Mouse (Mus musculus): ENCODE measurements at regions not wholly inside any gene's neighbourhood (a gene's known extent, or its start where the extent isn't known, plus 50 kb on each side); places are given as distances from the start of the nearest gene placed in this dataset.
A peak's percentile ranks its signal among the peaks of the same experiment; 100 is the strongest.

- DNase-seq: no peak
Observed at GRCm38 (mm10) chr10:65244527-65244926, 1154.5 kb upstream of the Lrrtm3 start.

- DNase-seq: no peak
Observed at GRCm38 (mm10) chr10:65224130-65224529, 1134.1 kb upstream of the Lrrtm3 start.

- no peak for DNase-seq
Observed at GRCm38 (mm10) chr10:65221181-65221580, 1131.1 kb upstream of the Lrrtm3 start.

- peak in 1 of 2 experiments; percentile 6 for DNase-seq
Observed at GRCm38 (mm10) chr10:65219251-65219650, 1129.2 kb upstream of the Lrrtm3 start.

GRCm38 (mm10) chr10:65216226-65216625, 1126.1 kb upstream of the Lrrtm3 start:
- DNase-seq: no peak

- DNase-seq: no peak
Observed at GRCm38 (mm10) chr10:65215206-65215605, 1125.1 kb upstream of the Lrrtm3 start.

- DNase-seq: no peak
Observed at GRCm38 (mm10) chr10:65183659-65184058, 1093.6 kb upstream of the Lrrtm3 start.

- DNase-seq: no peak
Observed at GRCm38 (mm10) chr10:65182597-65182996, 1092.5 kb upstream of the Lrrtm3 start.

GRCm38 (mm10) chr10:65179101-65179500, 1089.0 kb upstream of the Lrrtm3 start:
- DNase-seq: peak in 1 of 2 experiments; percentile 1

GRCm38 (mm10) chr10:65154131-65154530, 1064.1 kb upstream of the Lrrtm3 start:
- no peak for DNase-seq

- no peak for DNase-seq
Observed at GRCm38 (mm10) chr10:65124940-65125610, 1035.0 kb upstream of the Lrrtm3 start.

- DNase-seq: no peak
Observed at GRCm38 (mm10) chr10:65118212-65118611, 1028.1 kb upstream of the Lrrtm3 start.

- no peak for DNase-seq
Observed at GRCm38 (mm10) chr10:65114586-65114985, 1024.5 kb upstream of the Lrrtm3 start.

GRCm38 (mm10) chr10:65110729-65111128, 1020.7 kb upstream of the Lrrtm3 start:
- no peak for DNase-seq

GRCm38 (mm10) chr10:65107413-65107812, 1017.3 kb upstream of the Lrrtm3 start:
- no peak for DNase-seq

- no peak for DNase-seq
Observed at GRCm38 (mm10) chr10:65084446-65084845, 994.4 kb upstream of the Lrrtm3 start.

GRCm38 (mm10) chr10:65081638-65082037, 991.6 kb upstream of the Lrrtm3 start:
- DNase-seq: no peak

- DNase-seq: no peak
Observed at GRCm38 (mm10) chr10:65058086-65058485, 968.0 kb upstream of the Lrrtm3 start.
